Mouse (Mus musculus): ENCODE data around the gene Plac1. TPM values are rescaled to one million over a fixed set of nuclear protein-coding genes. Genes with fewer than 3 reads are reported as not detected.

Plac1 gene
- polyA plus RNA-seq, 1 experiment from 2014 or later = not detected

DNA sequence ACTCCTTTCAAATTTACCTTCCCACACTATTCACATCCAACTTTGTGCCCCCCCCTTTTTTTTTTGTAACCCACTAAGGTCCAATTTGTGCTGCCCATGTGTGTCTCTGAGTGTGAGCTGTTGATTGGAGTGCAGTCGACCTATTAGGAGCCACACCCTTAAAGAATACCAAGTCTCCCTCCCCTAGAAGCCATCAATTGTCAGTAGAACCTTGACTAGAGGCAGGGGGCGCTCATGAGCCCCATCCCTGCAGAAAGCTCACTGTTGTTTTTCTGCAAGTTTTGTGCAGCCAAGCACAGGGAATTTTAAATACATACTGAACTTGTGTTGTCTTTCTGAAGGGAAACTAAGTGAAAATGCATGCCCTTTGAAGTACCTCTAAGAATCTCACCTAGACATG, 1.9 kb downstream of the Plac1 start:
- no peaks in the 10 kb centered on the region for H3K4me1 ChIP-seq (ENCODE audit: control insufficient read depth, insufficient read depth, low read length)
- no peaks in the 10 kb centered on the region for H3K36me3 ChIP-seq (ENCODE audit: control insufficient read depth, insufficient read depth, low read length)
- no peak overlapping the region for H3K9ac ChIP-seq (replicated peaks; ENCODE audit: low read depth, low read length)
- no peaks in the 10 kb centered on the region for H3K9me3 ChIP-seq (ENCODE audit: control insufficient read depth, low read length)
- H3K4me2 ChIP-seq (ENCODE audit: low read depth, low read length) = no peak overlapping the region
- no peak overlapping the region for H3K4me3 ChIP-seq (ENCODE audit: low read depth, low read length)
- H3K27ac ChIP-seq (ENCODE audit: low read depth, low read length) = no peak overlapping the region
- no peak for ATAC-seq (ENCODE audit: low read depth)
- H3K27me3 ChIP-seq (ENCODE audit: control insufficient read depth, insufficient read depth, low read length) = no peaks in the 10 kb centered on the region
- 11% methylated on average over 2 of the region's 2 CpGs for WGBS

DNA sequence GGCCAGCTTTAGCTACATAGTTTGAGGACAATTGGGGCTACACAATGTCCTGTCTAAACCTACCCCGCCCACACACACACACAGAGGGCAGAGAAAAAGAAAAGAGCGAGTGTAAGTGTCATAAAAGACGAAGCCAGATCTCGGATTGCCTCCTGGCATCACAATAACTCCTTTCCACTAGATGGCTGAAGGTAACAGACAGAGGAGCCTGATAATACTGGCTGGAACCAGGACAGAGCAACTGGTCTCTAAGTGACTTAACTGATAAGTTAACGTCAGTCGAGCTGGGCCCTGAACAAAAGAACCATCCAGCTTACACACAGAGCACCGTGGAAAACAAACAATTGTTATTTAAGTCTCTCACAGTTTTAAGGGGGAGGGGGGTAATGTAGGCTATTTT, 3.5 kb downstream of the Plac1 start:
- Histone ChIP-seq H3K36me3 (ENCODE audit: control insufficient read depth, insufficient read depth, low read length) (no peaks in the 10 kb centered on the region), H3K27ac (ENCODE audit: low read depth, low read length) (no peak overlapping the region), H3K4me1 (ENCODE audit: control insufficient read depth, insufficient read depth, low read length) (no peaks in the 10 kb centered on the region), H3K9me3 (ENCODE audit: control insufficient read depth, low read length) (no peaks in the 10 kb centered on the region), H3K9ac (replicated peaks; ENCODE audit: low read depth, low read length) (no peak overlapping the region), H3K27me3 (ENCODE audit: control insufficient read depth, insufficient read depth, low read length) (no peaks in the 10 kb centered on the region), H3K4me3 (ENCODE audit: low read depth, low read length) (no peak overlapping the region), H3K4me2 (ENCODE audit: low read depth, low read length) (no peak overlapping the region)
- WGBS = 30% methylated on average over 7 of the region's 7 CpGs
- ATAC-seq (ENCODE audit: low read depth) = no peak

DNA sequence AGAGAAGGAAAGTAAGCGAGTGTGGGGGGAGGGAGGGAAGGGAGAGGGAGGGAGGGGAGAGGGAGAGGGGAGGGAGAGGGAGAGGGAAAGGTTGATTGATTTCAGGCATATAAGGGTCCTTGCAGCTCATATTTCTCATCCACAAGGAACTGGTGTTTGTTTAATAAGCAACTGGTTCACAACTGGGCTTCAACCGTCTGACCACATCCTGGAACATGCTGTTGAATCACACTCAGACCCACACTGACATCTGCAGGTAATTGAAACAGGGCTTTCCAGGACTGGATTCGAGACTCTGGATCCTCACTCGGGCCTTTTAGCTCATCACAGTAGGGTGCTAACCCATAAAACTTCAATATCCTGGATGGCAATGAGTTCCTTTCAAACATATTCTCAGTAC, 6.2 kb downstream of the Plac1 start:
- no peaks in the 10 kb centered on the region for H3K27me3 ChIP-seq (ENCODE audit: control insufficient read depth, insufficient read depth, low read length)
- H3K9ac ChIP-seq (replicated peaks; ENCODE audit: low read depth, low read length) = no peak overlapping the region
- H3K4me2 ChIP-seq (ENCODE audit: low read depth, low read length) = no peak overlapping the region
- WGBS = 14% methylated on average over 4 of the region's 4 CpGs
- H3K4me3 ChIP-seq (ENCODE audit: low read depth, low read length) = no peak overlapping the region
- no peak overlapping the region for H3K27ac ChIP-seq (ENCODE audit: low read depth, low read length)
- H3K4me1 ChIP-seq (ENCODE audit: control insufficient read depth, insufficient read depth, low read length) = no peaks in the 10 kb centered on the region
- no peaks in the 10 kb centered on the region for H3K9me3 ChIP-seq (ENCODE audit: control insufficient read depth, low read length)
- no peak for ATAC-seq (ENCODE audit: low read depth)
- H3K36me3 ChIP-seq (ENCODE audit: control insufficient read depth, insufficient read depth, low read length) = no peaks in the 10 kb centered on the region

DNA sequence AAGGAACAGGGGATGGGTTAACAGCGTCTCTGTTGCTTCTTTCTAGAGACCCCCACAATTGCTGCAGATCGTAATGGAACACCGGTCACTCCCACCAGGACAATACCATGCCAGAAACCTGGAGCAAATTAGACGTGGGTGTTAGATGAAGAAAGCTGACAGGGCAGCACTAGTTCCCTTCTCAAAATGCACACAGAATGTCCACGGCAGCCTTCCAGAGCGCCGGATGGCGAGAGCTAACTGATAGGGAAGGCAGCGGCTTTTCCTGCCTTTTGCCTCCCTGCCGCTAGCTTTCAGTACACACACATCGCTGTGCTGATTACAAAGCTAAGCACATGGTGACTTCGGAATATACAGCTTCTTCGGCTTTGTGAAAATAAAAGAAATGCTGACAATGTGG, 7.9 kb downstream of the Plac1 start:
- Histone ChIP-seq H3K27ac (ENCODE audit: low read depth, low read length) (no peak overlapping the region), H3K9me3 (ENCODE audit: control insufficient read depth, low read length) (no peaks in the 10 kb centered on the region), H3K4me2 (ENCODE audit: low read depth, low read length) (peak overlapping the region; percentile 44), H3K9ac (replicated peaks; ENCODE audit: low read depth, low read length) (peak overlapping the region; percentile 25; the same call in 1 of the 2 replicates), H3K4me1 (ENCODE audit: control insufficient read depth, insufficient read depth, low read length) (no peaks in the 10 kb centered on the region), H3K27me3 (ENCODE audit: control insufficient read depth, insufficient read depth, low read length) (no peaks in the 10 kb centered on the region), H3K4me3 (ENCODE audit: low read depth, low read length) (peak overlapping the region; percentile 26), H3K36me3 (ENCODE audit: control insufficient read depth, insufficient read depth, low read length) (no peaks in the 10 kb centered on the region)
- ATAC-seq (ENCODE audit: low read depth) = no peak
- 28% methylated on average over 13 of the region's 13 CpGs for WGBS

DNA sequence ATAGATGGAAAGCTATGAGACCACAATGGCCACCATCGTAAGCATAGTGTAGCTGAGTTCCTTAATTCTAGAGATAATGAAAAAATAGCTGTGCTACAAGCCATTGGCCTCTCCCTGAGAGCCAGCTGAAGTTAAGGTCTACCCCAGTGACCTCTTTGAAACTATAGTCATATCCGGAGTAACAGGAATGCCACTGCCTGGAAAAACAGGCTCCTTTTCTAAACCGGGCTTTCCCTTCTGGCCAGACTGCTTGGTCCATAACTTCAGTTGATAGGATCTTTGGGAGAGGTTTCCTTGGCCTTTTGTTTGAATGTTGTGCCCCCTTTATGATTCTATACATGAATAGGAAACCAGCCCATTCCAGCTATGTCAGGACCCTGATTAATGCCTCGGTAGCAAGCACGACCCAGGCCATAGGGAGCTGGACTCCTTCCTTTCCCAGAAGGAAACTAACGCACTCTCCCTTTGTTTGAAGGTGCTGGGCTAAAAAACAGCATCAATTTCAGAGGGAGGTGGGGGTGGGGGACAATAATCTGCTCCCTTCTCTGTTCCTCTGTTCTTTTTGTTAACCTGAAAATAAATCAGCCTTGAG, 15.5 kb downstream of the Plac1 start:
- Histone ChIP-seq H3K36me3 (ENCODE audit: control insufficient read depth, insufficient read depth, low read length) (no peaks in the 10 kb centered on the region), H3K9ac (replicated peaks; ENCODE audit: low read depth, low read length) (no peak overlapping the region), H3K27ac (ENCODE audit: low read depth, low read length) (no peak overlapping the region), H3K27me3 (ENCODE audit: control insufficient read depth, insufficient read depth, low read length) (no peaks in the 10 kb centered on the region), H3K4me1 (ENCODE audit: control insufficient read depth, insufficient read depth, low read length) (no peaks in the 10 kb centered on the region), H3K4me3 (ENCODE audit: low read depth, low read length) (no peak overlapping the region), H3K9me3 (ENCODE audit: control insufficient read depth, low read length) (no peaks in the 10 kb centered on the region), H3K4me2 (ENCODE audit: low read depth, low read length) (no peak overlapping the region)
- 43% methylated on average over 6 of the region's 6 CpGs for WGBS
- ATAC-seq (ENCODE audit: low read depth) = no peak

DNA sequence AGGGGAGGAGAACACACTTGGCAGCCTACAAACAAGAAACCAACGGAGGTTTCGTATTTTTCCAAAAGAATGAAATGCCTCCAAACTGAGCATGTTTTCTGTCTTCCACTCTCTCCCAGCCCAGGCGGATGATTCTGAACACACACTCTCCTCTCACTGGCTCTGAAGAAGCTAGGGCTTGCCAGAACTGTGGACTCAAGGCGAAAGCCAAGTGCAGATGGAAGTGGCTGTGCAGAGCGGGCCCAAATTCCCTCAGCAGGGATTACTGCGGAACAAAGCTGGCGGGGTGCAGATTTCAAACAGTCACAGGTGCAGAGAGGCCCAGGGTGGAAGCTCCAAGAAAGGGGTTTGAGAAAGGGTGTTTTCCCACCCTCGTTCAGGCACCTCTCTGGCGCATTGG, 19.1 kb downstream of the Plac1 start:
- H3K9me3 ChIP-seq (ENCODE audit: control insufficient read depth, low read length) = no peaks in the 10 kb centered on the region
- WGBS = 82% methylated on average over 9 of the region's 9 CpGs
- H3K9ac ChIP-seq (replicated peaks; ENCODE audit: low read depth, low read length) = no peak overlapping the region
- H3K27ac ChIP-seq (ENCODE audit: low read depth, low read length) = no peak overlapping the region
- no peaks in the 10 kb centered on the region for H3K36me3 ChIP-seq (ENCODE audit: control insufficient read depth, insufficient read depth, low read length)
- H3K4me2 ChIP-seq (ENCODE audit: low read depth, low read length) = no peak overlapping the region
- no peaks in the 10 kb centered on the region for H3K4me1 ChIP-seq (ENCODE audit: control insufficient read depth, insufficient read depth, low read length)
- H3K4me3 ChIP-seq (ENCODE audit: low read depth, low read length) = no peak overlapping the region
- no peaks in the 10 kb centered on the region for H3K27me3 ChIP-seq (ENCODE audit: control insufficient read depth, insufficient read depth, low read length)
- ATAC-seq (ENCODE audit: low read depth) = no peak

DNA sequence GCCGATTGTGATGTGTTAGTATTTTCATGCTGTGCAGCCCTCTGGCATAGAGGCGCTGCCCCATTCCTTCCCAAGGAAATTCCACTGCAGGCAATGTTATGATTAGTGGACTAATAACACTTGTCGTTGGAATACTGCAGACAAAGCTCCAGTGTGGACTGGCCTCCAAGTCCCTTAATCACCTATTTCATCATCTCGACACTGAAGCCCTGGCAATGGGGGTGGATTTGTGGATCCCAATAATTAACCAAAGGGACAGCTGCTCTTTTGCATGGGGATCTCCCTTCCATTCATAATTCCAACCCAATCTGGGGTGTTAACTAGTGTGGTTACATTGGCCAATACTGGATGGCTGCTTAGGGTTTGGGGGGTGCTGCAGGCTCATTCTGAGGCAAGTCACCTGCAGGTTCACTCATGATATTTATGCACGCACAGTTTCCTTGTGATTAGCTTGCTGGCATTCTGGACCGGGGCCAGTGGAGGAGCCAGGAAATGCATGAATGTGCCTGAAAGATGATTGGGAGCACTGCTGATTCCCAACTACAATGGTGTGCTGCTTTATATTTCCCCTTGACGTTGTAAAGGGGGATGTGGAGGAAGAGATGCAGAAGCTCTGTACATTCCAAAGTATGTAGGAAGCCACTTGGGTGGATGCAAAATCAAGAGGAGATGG, 25.2 kb downstream of the Plac1 start:
- no peak for ATAC-seq (ENCODE audit: low read depth)
- no peak overlapping the region for H3K9ac ChIP-seq (replicated peaks; ENCODE audit: low read depth, low read length)
- no peaks in the 10 kb centered on the region for H3K36me3 ChIP-seq (ENCODE audit: control insufficient read depth, insufficient read depth, low read length)
- H3K27me3 ChIP-seq (ENCODE audit: control insufficient read depth, insufficient read depth, low read length) = no peaks in the 10 kb centered on the region
- WGBS = 60% methylated on average over 7 of the region's 7 CpGs
- no peaks in the 10 kb centered on the region for H3K9me3 ChIP-seq (ENCODE audit: control insufficient read depth, low read length)
- H3K4me2 ChIP-seq (ENCODE audit: low read depth, low read length) = no peak overlapping the region
- no peaks in the 10 kb centered on the region for H3K4me1 ChIP-seq (ENCODE audit: control insufficient read depth, insufficient read depth, low read length)
- no peak overlapping the region for H3K27ac ChIP-seq (ENCODE audit: low read depth, low read length)
- H3K4me3 ChIP-seq (ENCODE audit: low read depth, low read length) = no peak overlapping the region

DNA sequence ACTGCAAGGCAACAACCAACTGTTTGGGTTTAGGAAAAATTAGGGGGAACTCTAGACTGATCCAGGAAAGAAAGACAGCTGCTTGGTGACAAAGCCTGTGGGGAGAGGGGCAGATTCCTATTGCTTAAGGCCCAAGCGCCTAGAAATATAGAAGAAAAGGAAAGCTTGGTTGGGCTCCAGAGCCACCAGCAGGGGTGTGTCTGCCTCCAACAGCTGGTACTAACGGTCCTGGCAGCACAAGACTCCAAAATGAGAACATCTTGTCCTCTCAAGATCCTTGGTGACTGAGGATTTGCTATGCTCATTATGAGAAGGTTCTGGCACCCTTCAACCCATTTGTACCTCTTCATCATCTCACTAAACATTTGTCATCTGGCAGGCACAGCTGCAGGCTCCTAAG, 26.1 kb downstream of the Plac1 start:
- no peak overlapping the region for H3K4me3 ChIP-seq (ENCODE audit: low read depth, low read length)
- ATAC-seq (ENCODE audit: low read depth) = no peak
- no peaks in the 10 kb centered on the region for H3K36me3 ChIP-seq (ENCODE audit: control insufficient read depth, insufficient read depth, low read length)
- H3K9me3 ChIP-seq (ENCODE audit: control insufficient read depth, low read length) = no peaks in the 10 kb centered on the region
- 54% methylated on average over 2 of the region's 2 CpGs for WGBS
- H3K27me3 ChIP-seq (ENCODE audit: control insufficient read depth, insufficient read depth, low read length) = no peaks in the 10 kb centered on the region
- H3K9ac ChIP-seq (replicated peaks; ENCODE audit: low read depth, low read length) = no peak overlapping the region
- no peak overlapping the region for H3K27ac ChIP-seq (ENCODE audit: low read depth, low read length)
- no peaks in the 10 kb centered on the region for H3K4me1 ChIP-seq (ENCODE audit: control insufficient read depth, insufficient read depth, low read length)
- H3K4me2 ChIP-seq (ENCODE audit: low read depth, low read length) = no peak overlapping the region

DNA sequence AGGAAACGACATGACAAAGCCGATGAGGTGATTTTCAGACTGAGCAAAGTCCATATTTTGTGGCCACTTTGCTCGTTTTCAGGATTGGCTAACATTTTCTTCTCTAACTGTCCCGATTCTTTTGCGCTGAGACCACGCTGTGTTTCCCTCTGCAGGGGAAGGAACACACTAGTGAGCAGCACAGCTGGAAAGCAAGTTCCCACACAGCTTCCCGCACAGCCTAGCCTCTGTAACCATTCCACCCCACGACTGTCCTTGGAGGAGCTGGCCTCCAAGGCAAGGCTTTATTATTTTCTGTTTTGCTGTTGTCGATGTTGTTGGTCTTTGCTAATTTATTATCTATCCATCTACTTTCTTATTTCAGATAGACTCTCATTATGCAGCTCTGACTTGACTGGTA, 27.4 kb downstream of the Plac1 start:
- H3K9ac ChIP-seq (replicated peaks; ENCODE audit: low read depth, low read length) = no peak overlapping the region
- H3K4me3 ChIP-seq (ENCODE audit: low read depth, low read length) = no peak overlapping the region
- H3K4me2 ChIP-seq (ENCODE audit: low read depth, low read length) = no peak overlapping the region
- 36% methylated on average over 9 of the region's 9 CpGs for WGBS
- no peak overlapping the region for H3K27ac ChIP-seq (ENCODE audit: low read depth, low read length)
- H3K27me3 ChIP-seq (ENCODE audit: control insufficient read depth, insufficient read depth, low read length) = no peaks in the 10 kb centered on the region
- no peaks in the 10 kb centered on the region for H3K4me1 ChIP-seq (ENCODE audit: control insufficient read depth, insufficient read depth, low read length)
- H3K9me3 ChIP-seq (ENCODE audit: control insufficient read depth, low read length) = no peaks in the 10 kb centered on the region
- no peaks in the 10 kb centered on the region for H3K36me3 ChIP-seq (ENCODE audit: control insufficient read depth, insufficient read depth, low read length)
- no peak; the same call in 1 of the 2 replicates for ATAC-seq (ENCODE audit: low read depth)
